In genomic region chr1:23202511-23203435, GRCm38 (mm10) we compare ENCODE assay signal across 8 mouse cellular contexts.
DNase-seq lines count a peak whose midpoint lies in the region; ATAC-seq and TF ChIP-seq lines count a peak whose summit lies in the region.

No protein-coding gene starts in this region.

- H3K27ac ChIP-seq in heart, embryonic 15.5 days, result peak overlapping the region; percentile 68
- H3K27ac ChIP-seq in lung, postnatal 0 days (ENCODE audit: low read length), result peak overlapping the region; percentile 52

- H3K9me3 ChIP-seq in heart, embryonic 15.5 days (replicated peaks), result no peaks in the 10 kb centered on the region
- no peaks in the 10 kb centered on the region for H3K9me3 ChIP-seq in lung, postnatal 0 days (ENCODE audit: low read length)

- TF ChIP-seq CTCF in lung, postnatal 0 days (IDR thresholded peaks at IDR 0.05), result peak; percentile 17; the same call in 1 of the 2 replicates

- 0 out of 2 replicates have a peak, but pooled peaks have one; percentile 43 for ATAC-seq in heart, embryonic 15.5 days (replicated peaks; ENCODE audit: insufficient number of reproducible peaks, insufficient read depth, low FRiP score, low read depth)
- ATAC-seq in lung, postnatal 0 days, result peak; percentile 78

- H3K36me3 ChIP-seq in heart, embryonic 15.5 days, result no peaks in the 10 kb centered on the region
- no peaks in the 10 kb centered on the region for H3K36me3 ChIP-seq in lung, postnatal 0 days (ENCODE audit: insufficient read depth, low read length)

- no peak overlapping the region for H3K9ac ChIP-seq in heart, embryonic 15.5 days
- H3K9ac ChIP-seq in lung, postnatal 0 days (replicated peaks; ENCODE audit: low read depth), result no peak overlapping the region

- no peaks in the 10 kb centered on the region for H3K27me3 ChIP-seq in heart, embryonic 15.5 days
- H3K27me3 ChIP-seq in lung, postnatal 0 days (replicated peaks; ENCODE audit: insufficient read depth, low read length), result no peaks in the 10 kb centered on the region

- no peak overlapping the region for H3K4me3 ChIP-seq in heart, embryonic 15.5 days
- no peak overlapping the region for H3K4me3 ChIP-seq in lung, postnatal 0 days (ENCODE audit: low read depth, low read length)

- peak; percentile 25 to 58 for DNase-seq in adrenal gland, adult (ENCODE audit: inconsistent age in 2 of 2, low spot score in 1 of 2)
- no peak for DNase-seq in adrenal gland, postnatal 14 days
- DNase-seq in left cerebral cortex, adult 11 months (ENCODE audit: low spot score), result peak; percentile 10
- no peak for DNase-seq in left cerebral cortex, adult 8-10 months (ENCODE audit: low spot score in 2 of 2)
- peak; percentile 93 for DNase-seq in lung, postnatal 0 days (ENCODE audit: low spot score)
- no peak for DNase-seq in cerebellum, postnatal 36 days
- DNase-seq in layer of hippocampus, adult 11-12 months (ENCODE audit: low spot score), result no peak

- peak; percentile 82 for TF ChIP-seq EP300 in lung, postnatal 0 days (IDR thresholded peaks at IDR 0.05)

- 57% methylated on average over 5 of the region's 5 CpGs for WGBS in heart, embryonic 15.5 days
- 18% methylated on average over 5 of the region's 5 CpGs for WGBS in lung, postnatal 0 days

- H3K4me1 ChIP-seq in heart, embryonic 15.5 days (replicated peaks), result peaks cover 6% of the 10 kb centered on the region
- H3K4me1 ChIP-seq in lung, postnatal 0 days (ENCODE audit: insufficient read depth, low read depth, low read length), result peaks cover 13% of the 10 kb centered on the region; the same call in 1 of the 2 replicates

- H3K4me2 ChIP-seq in heart, embryonic 15.5 days, result no peak overlapping the region
- no peak overlapping the region for H3K4me2 ChIP-seq in lung, postnatal 0 days (replicated peaks; ENCODE audit: low read depth, low read length)

Comparison
In these comparisons a context has a peak if more than half of its experiments do, and no peak if none do; other contexts are left out.
1. DNase-seq: peak in adrenal gland, adult (2 of 2), left cerebral cortex, adult 11 months (single experiment) and lung, postnatal 0 days (single experiment); none in adrenal gland, postnatal 14 days (single experiment), left cerebral cortex, adult 8-10 months (0 of 2), cerebellum, postnatal 36 days (0 of 2) and layer of hippocampus, adult 11-12 months (single experiment).